Mouse (Mus musculus) R1 (cell line): Measurements from ENCODE around the gene Urb1.

Experiments
- DNase-seq: peaks from one replicate; pipeline ENCODE4 v3.0.0-alpha.2; 2018; ENCODE audit warnings: low read depth, low spot score

The Urb1 gene

DNA sequence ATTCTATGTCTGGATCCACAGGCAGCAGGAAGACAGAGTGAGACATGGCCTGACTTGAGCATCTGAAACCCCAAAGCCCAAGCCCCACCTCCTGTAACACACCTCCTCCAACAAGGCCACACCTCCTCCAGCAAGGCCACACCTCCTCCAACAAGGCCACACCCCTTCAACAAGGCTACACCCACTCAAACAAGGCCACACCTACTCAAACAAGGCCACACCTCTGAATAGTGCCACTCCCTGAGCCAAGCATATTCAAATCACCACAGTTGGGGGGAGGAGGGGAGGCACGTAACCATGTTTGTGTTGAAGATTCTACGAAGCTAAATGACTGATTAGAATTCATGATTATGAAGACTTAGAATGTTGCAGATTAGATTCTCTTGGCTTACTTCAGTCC is 108.7 kb downstream of the Urb1 start:
- peak; percentile 87 for DNase-seq
